Mouse (Mus musculus): ENCODE data around the gene Ttll5. TPM values are rescaled to one million over a fixed set of nuclear protein-coding genes. Genes with fewer than 3 reads are reported as not detected.

Ttll5 gene
- polyA plus RNA-seq, 1 experiment from 2014 or later: 13.7 TPM

Other genes starting within 250 kb of the Ttll5 start
- gene Jdp2, start 225.6 kb upstream of the Ttll5 start, polyA plus RNA-seq (2015; fragmentation: Nextera tagmentation; extraction: Ambion mirVana): 0.83 and 0.92 TPM in 2 replicates
- 1.1 and 1.5 TPM in 2 replicates for gene Batf, start 138.0 kb upstream of the Ttll5 start, polyA plus RNA-seq (2015; fragmentation: Nextera tagmentation; extraction: Ambion mirVana)
- gene Flvcr2, start 78.1 kb upstream of the Ttll5 start, polyA plus RNA-seq (2015; fragmentation: Nextera tagmentation; extraction: Ambion mirVana): 5.7 and 6.2 TPM in 2 replicates
- gene Erg28, start 109 bp upstream of the Ttll5 start, polyA plus RNA-seq (2015; fragmentation: Nextera tagmentation; extraction: Ambion mirVana): 104 TPM in 2 replicates